12 mouse cellular contexts compared by ENCODE assay signal in the genomic region with DNA sequence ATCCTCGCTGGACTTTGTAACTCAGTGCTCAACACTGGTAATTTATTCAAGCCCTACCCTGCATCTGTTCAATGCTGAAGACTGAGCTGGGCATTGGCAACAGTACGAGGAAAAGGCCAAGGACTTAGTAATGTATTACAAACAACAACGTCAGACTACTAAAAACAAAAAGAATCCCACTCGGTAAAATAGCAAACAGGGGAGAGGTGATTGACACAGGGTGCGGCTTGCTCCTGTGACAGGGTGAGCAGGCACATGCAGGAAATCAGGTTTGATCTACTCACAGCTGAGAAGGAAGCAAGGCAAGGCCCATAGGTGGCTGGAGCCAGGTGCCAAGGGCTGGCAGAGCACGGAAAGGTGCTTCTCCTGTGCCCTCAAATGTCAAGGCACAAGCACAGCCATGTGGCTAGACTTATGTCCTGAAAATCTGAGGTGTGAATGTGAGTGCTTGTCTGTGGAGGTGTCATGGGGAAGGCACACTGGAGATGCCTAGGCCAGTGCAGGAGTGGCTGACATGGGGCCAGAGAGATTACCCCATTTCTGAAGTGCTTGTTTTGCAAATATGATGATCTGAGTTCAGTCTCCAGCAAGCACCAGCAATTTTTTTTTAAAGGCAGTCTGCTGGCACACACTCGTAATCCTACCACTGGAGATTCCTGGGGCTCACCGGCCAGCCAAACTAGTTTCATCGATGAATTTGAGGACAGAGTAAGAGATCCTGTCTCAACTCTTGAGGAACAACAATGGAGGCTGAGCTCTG.
A peak's percentile ranks its signal among the peaks of the same experiment; 100 is the strongest.
DNase-seq lines count a peak whose midpoint lies in the region; ATAC-seq and TF ChIP-seq lines count a peak whose summit lies in the region.
"Had no signal": no experiment of that assay in that cellular context is flagged by ENCODE, and none has a peak within 500 bp of the region (broad histone marks: within the 10 kb centered on the region; RNA-seq: fewer than 3 reads in every experiment).

No protein-coding gene starts in this region.

- H3K4me1 ChIP-seq in stomach, embryonic 16.5 days (ENCODE audit: control insufficient read depth, insufficient read depth, low read length) = peaks cover 20% of the 10 kb centered on the region
- 0 out of 2 replicates have a peak, but pooled peaks cover 8% of the 10 kb centered on the region for H3K4me1 ChIP-seq in forebrain, embryonic 15.5 days

- TF ChIP-seq CTCF in gastrocnemius, adult 2 months (IDR thresholded peaks at IDR 0.05) = no peak

- peak; percentile 20 for DNase-seq in gastrocnemius, adult 2 months
- DNase-seq in gastrocnemius, adult 8-10 months (ENCODE audit: low spot score in 2 of 2) = no peak
- DNase-seq in kidney, adult 18-20 months = peak; percentile 63
- DNase-seq in kidney, postnatal 10 days = peak; percentile 38
- DNase-seq in embryo, embryonic 9.5 days (ENCODE audit: extremely low spot score) = no peak
- DNase-seq in liver = no peak
- DNase-seq: gastrocnemius, postnatal 25 days; lung, postnatal 36 days had no signal

- H3K4me2 ChIP-seq in stomach, embryonic 16.5 days (ENCODE audit: low read depth, low read length) = no peak overlapping the region
- H3K4me2 ChIP-seq in forebrain, embryonic 15.5 days (replicated peaks) = no peak overlapping the region

- H3K36me3 ChIP-seq in stomach, embryonic 16.5 days (ENCODE audit: control insufficient read depth, insufficient read depth, low read length) = no peaks in the 10 kb centered on the region
- H3K36me3 ChIP-seq in forebrain, embryonic 15.5 days = no peaks in the 10 kb centered on the region
- H3K36me3 ChIP-seq: embryonic facial prominence, embryonic 13.5 days; hindbrain, embryonic 10.5 days had no signal

- no peaks in the 10 kb centered on the region for H3K27me3 ChIP-seq in stomach, embryonic 16.5 days (ENCODE audit: control insufficient read depth, insufficient read depth, low read length)
- peaks cover 3% of the 10 kb centered on the region for H3K27me3 ChIP-seq in forebrain, embryonic 15.5 days
- H3K27me3 ChIP-seq: embryonic facial prominence, embryonic 13.5 days had no signal

- H3K9ac ChIP-seq in stomach, embryonic 16.5 days (ENCODE audit: low read length) = no peak overlapping the region
- no peak overlapping the region for H3K9ac ChIP-seq in forebrain, embryonic 15.5 days (replicated peaks)
- H3K9ac ChIP-seq: embryonic facial prominence, embryonic 13.5 days had no signal

- WGBS in stomach, embryonic 16.5 days = 54% methylated on average over 9 of the region's 9 CpGs
- 70% methylated on average over 9 of the region's 9 CpGs for WGBS in forebrain, embryonic 15.5 days

- no peak overlapping the region for H3K4me3 ChIP-seq in gastrocnemius, adult 2 months
- no peak overlapping the region for H3K4me3 ChIP-seq in stomach, embryonic 16.5 days (replicated peaks; ENCODE audit: low read length)
- no peak overlapping the region for H3K4me3 ChIP-seq in forebrain, embryonic 15.5 days
- H3K4me3 ChIP-seq: embryonic facial prominence, embryonic 13.5 days; hindbrain, embryonic 10.5 days had no signal

- peak; percentile 55; the same call in 1 of the 2 replicates for ATAC-seq in stomach, embryonic 16.5 days (ENCODE audit: insufficient read depth, low FRiP score)
- ATAC-seq in forebrain, embryonic 15.5 days (replicated peaks) = no peak

- no peaks in the 10 kb centered on the region for H3K9me3 ChIP-seq in stomach, embryonic 16.5 days (replicated peaks; ENCODE audit: control insufficient read depth, low read length)
- no peaks in the 10 kb centered on the region for H3K9me3 ChIP-seq in forebrain, embryonic 15.5 days
- H3K9me3 ChIP-seq: embryonic facial prominence, embryonic 13.5 days; hindbrain, embryonic 10.5 days had no signal

- intact Hi-C loops in gastrocnemius, adult 2 months (cut with DNase I) = no loop called here

- H3K27ac ChIP-seq in gastrocnemius, adult 2 months = no peak overlapping the region
- peak overlapping the region; percentile 38; the same call in 1 of the 2 replicates for H3K27ac ChIP-seq in stomach, embryonic 16.5 days (ENCODE audit: low read length)
- H3K27ac ChIP-seq in forebrain, embryonic 15.5 days (replicated peaks) = no peak overlapping the region
- H3K27ac ChIP-seq: embryonic facial prominence, embryonic 13.5 days; hindbrain, embryonic 10.5 days had no signal

Comparison
In these comparisons a context has a peak if more than half of its experiments do, and no peak if none do; other contexts are left out.
1. DNase-seq: peak in gastrocnemius, adult 2 months (single experiment), kidney, adult 18-20 months (single experiment) and kidney, postnatal 10 days (single experiment); none in gastrocnemius, adult 8-10 months (0 of 2), embryo, embryonic 9.5 days (single experiment) and liver (single experiment).